Mouse (Mus musculus): ENCODE data around the gene Rnf150. TPM values are rescaled to one million over a fixed set of nuclear protein-coding genes. Genes with fewer than 3 reads are reported as not detected.

Gene Rnf150
- polyA plus RNA-seq, 1 experiment from 2014 or later: 1.5 TPM

GRCm38 (mm10) chr8:83037321-83037720, 174.2 kb downstream of the Rnf150 start:
- H3K9ac ChIP-seq (ENCODE audit: low read length): no peak overlapping the region
- H3K27ac ChIP-seq (ENCODE audit: low read depth, low read length): no peak overlapping the region
- ATAC-seq (replicated peaks; ENCODE audit: low FRiP score): no peak
- DNase-seq (ENCODE audit: low spot score): no peak
- H3K4me2 ChIP-seq (ENCODE audit: low read depth, low read length, severe bottlenecking): no peak overlapping the region
- H3K9me3 ChIP-seq (ENCODE audit: control insufficient read depth, low read length): no peaks in the 10 kb centered on the region
- no peaks in the 10 kb centered on the region for H3K4me1 ChIP-seq (replicated peaks; ENCODE audit: control insufficient read depth, insufficient read depth, low read length)
- WGBS: 92% methylated on average over 1 of the region's 1 CpGs
- no peaks in the 10 kb centered on the region for H3K36me3 ChIP-seq (ENCODE audit: control insufficient read depth, insufficient read depth, low read length)
- H3K4me3 ChIP-seq (ENCODE audit: low read depth, low read length): no peak overlapping the region
- no peaks in the 10 kb centered on the region for H3K27me3 ChIP-seq (ENCODE audit: control insufficient read depth, insufficient read depth, low read length)

- Histone ChIP-seq H3K4me1 (replicated peaks; ENCODE audit: control insufficient read depth, insufficient read depth, low read length) (no peaks in the 10 kb centered on the region), H3K36me3 (ENCODE audit: control insufficient read depth, insufficient read depth, low read length) (no peaks in the 10 kb centered on the region), H3K4me3 (ENCODE audit: low read depth, low read length) (no peak overlapping the region), H3K9me3 (ENCODE audit: control insufficient read depth, low read length) (no peaks in the 10 kb centered on the region), H3K27me3 (ENCODE audit: control insufficient read depth, insufficient read depth, low read length) (no peaks in the 10 kb centered on the region), H3K9ac (ENCODE audit: low read length) (no peak overlapping the region), H3K4me2 (ENCODE audit: low read depth, low read length, severe bottlenecking) (no peak overlapping the region), H3K27ac (ENCODE audit: low read depth, low read length) (no peak overlapping the region)
- no peak for ATAC-seq (replicated peaks; ENCODE audit: low FRiP score)
- DNase-seq (ENCODE audit: low spot score): no peak
- 92% methylated on average over 10 of the region's 10 CpGs for WGBS
Observed at GRCm38 (mm10) chr8:83038575-83038974, 175.4 kb downstream of the Rnf150 start.

GRCm38 (mm10) chr8:83041440-83041839, 178.3 kb downstream of the Rnf150 start:
- H3K36me3 ChIP-seq (ENCODE audit: control insufficient read depth, insufficient read depth, low read length): no peaks in the 10 kb centered on the region
- WGBS: 83% methylated on average over 4 of the region's 4 CpGs
- H3K27ac ChIP-seq (ENCODE audit: low read depth, low read length): no peak overlapping the region
- no peaks in the 10 kb centered on the region for H3K27me3 ChIP-seq (ENCODE audit: control insufficient read depth, insufficient read depth, low read length)
- no peak for ATAC-seq (replicated peaks; ENCODE audit: low FRiP score)
- H3K4me2 ChIP-seq (ENCODE audit: low read depth, low read length, severe bottlenecking): no peak overlapping the region
- DNase-seq (ENCODE audit: low spot score): no peak
- no peak overlapping the region for H3K4me3 ChIP-seq (ENCODE audit: low read depth, low read length)
- no peaks in the 10 kb centered on the region for H3K4me1 ChIP-seq (replicated peaks; ENCODE audit: control insufficient read depth, insufficient read depth, low read length)
- no peak overlapping the region for H3K9ac ChIP-seq (ENCODE audit: low read length)
- H3K9me3 ChIP-seq (ENCODE audit: control insufficient read depth, low read length): no peaks in the 10 kb centered on the region

DNA sequence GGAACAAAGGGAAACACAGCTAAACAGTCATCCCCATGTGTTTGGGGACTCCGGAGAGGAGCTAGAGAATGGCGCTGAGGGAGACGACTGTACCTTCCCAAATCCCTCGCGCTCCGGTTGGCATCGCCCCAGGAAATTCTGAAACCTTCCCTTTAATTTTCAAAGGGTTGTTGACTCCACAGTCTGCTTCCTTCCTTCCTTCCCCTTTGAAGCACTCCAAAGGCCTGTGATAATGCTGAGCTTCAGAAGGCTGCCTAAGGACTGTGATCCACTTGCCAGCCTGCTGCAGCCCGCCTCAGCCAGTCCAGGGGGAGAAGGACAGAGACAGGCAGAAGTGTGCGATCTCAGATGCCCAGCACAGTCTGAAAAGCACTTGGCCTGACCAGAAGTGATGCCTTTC, 183.8 kb downstream of the Rnf150 start:
- 89% methylated on average over 9 of the region's 9 CpGs for WGBS
- H3K4me3 ChIP-seq (ENCODE audit: low read depth, low read length): no peak overlapping the region
- ATAC-seq (replicated peaks; ENCODE audit: low FRiP score) (no peak), DNase-seq (ENCODE audit: low spot score) (no peak)
- no peaks in the 10 kb centered on the region for H3K9me3 ChIP-seq (ENCODE audit: control insufficient read depth, low read length)
- no peak overlapping the region for H3K27ac ChIP-seq (ENCODE audit: low read depth, low read length)
- H3K4me2 ChIP-seq (ENCODE audit: low read depth, low read length, severe bottlenecking): no peak overlapping the region
- H3K9ac ChIP-seq (ENCODE audit: low read length): no peak overlapping the region
- no peaks in the 10 kb centered on the region for H3K27me3 ChIP-seq (ENCODE audit: control insufficient read depth, insufficient read depth, low read length)
- H3K4me1 ChIP-seq (replicated peaks; ENCODE audit: control insufficient read depth, insufficient read depth, low read length): no peaks in the 10 kb centered on the region
- H3K36me3 ChIP-seq (ENCODE audit: control insufficient read depth, insufficient read depth, low read length): no peaks in the 10 kb centered on the region

GRCm38 (mm10) chr8:83048527-83048926, 185.4 kb downstream of the Rnf150 start:
- ATAC-seq (replicated peaks; ENCODE audit: low FRiP score) (no peak), DNase-seq (ENCODE audit: low spot score) (no peak)
- H3K4me3 ChIP-seq (ENCODE audit: low read depth, low read length): no peak overlapping the region
- WGBS: 64% methylated on average over 6 of the region's 6 CpGs
- no peaks in the 10 kb centered on the region for H3K27me3 ChIP-seq (ENCODE audit: control insufficient read depth, insufficient read depth, low read length)
- no peaks in the 10 kb centered on the region for H3K9me3 ChIP-seq (ENCODE audit: control insufficient read depth, low read length)
- no peak overlapping the region for H3K9ac ChIP-seq (ENCODE audit: low read length)
- H3K27ac ChIP-seq (ENCODE audit: low read depth, low read length): no peak overlapping the region
- no peaks in the 10 kb centered on the region for H3K36me3 ChIP-seq (ENCODE audit: control insufficient read depth, insufficient read depth, low read length)
- no peaks in the 10 kb centered on the region for H3K4me1 ChIP-seq (replicated peaks; ENCODE audit: control insufficient read depth, insufficient read depth, low read length)
- no peak overlapping the region for H3K4me2 ChIP-seq (ENCODE audit: low read depth, low read length, severe bottlenecking)

GRCm38 (mm10) chr8:83049171-83049601, 186.0 kb downstream of the Rnf150 start:
- no peaks in the 10 kb centered on the region for H3K9me3 ChIP-seq (ENCODE audit: control insufficient read depth, low read length)
- ATAC-seq (replicated peaks; ENCODE audit: low FRiP score): peak; percentile 51; the same call in 1 of the 2 replicates
- DNase-seq (ENCODE audit: low spot score): peak; percentile 56
- no peaks in the 10 kb centered on the region for H3K36me3 ChIP-seq (ENCODE audit: control insufficient read depth, insufficient read depth, low read length)
- H3K4me3 ChIP-seq (ENCODE audit: low read depth, low read length): no peak overlapping the region
- H3K27me3 ChIP-seq (ENCODE audit: control insufficient read depth, insufficient read depth, low read length): no peaks in the 10 kb centered on the region
- no peak overlapping the region for H3K4me2 ChIP-seq (ENCODE audit: low read depth, low read length, severe bottlenecking)
- H3K27ac ChIP-seq (ENCODE audit: low read depth, low read length): no peak overlapping the region; the same call in 1 of the 2 replicates
- no peak overlapping the region for H3K9ac ChIP-seq (ENCODE audit: low read length)
- no peaks in the 10 kb centered on the region for H3K4me1 ChIP-seq (replicated peaks; ENCODE audit: control insufficient read depth, insufficient read depth, low read length)
- 45% methylated on average over 7 of the region's 7 CpGs for WGBS

- Histone ChIP-seq H3K36me3 (ENCODE audit: control insufficient read depth, insufficient read depth, low read length) (no peaks in the 10 kb centered on the region), H3K9me3 (ENCODE audit: control insufficient read depth, low read length) (no peaks in the 10 kb centered on the region), H3K27ac (ENCODE audit: low read depth, low read length) (no peak overlapping the region), H3K4me1 (replicated peaks; ENCODE audit: control insufficient read depth, insufficient read depth, low read length) (no peaks in the 10 kb centered on the region), H3K4me3 (ENCODE audit: low read depth, low read length) (no peak overlapping the region), H3K9ac (ENCODE audit: low read length) (no peak overlapping the region), H3K4me2 (ENCODE audit: low read depth, low read length, severe bottlenecking) (no peak overlapping the region), H3K27me3 (ENCODE audit: control insufficient read depth, insufficient read depth, low read length) (no peaks in the 10 kb centered on the region)
- DNase-seq (ENCODE audit: low spot score): no peak
- 14% methylated on average over 1 of the region's 1 CpGs for WGBS
- ATAC-seq (replicated peaks; ENCODE audit: low FRiP score): 0 out of 2 replicates have a peak, but pooled peaks have one; percentile 19
Observed at GRCm38 (mm10) chr8:83049616-83050015, 186.5 kb downstream of the Rnf150 start.

- ATAC-seq (replicated peaks; ENCODE audit: low FRiP score) (no peak), DNase-seq (ENCODE audit: low spot score) (peak; percentile 41)
- 94% methylated on average over 4 of the region's 4 CpGs for WGBS
- H3K9me3 ChIP-seq (ENCODE audit: control insufficient read depth, low read length): no peaks in the 10 kb centered on the region
- H3K36me3 ChIP-seq (ENCODE audit: control insufficient read depth, insufficient read depth, low read length): no peaks in the 10 kb centered on the region
- H3K4me3 ChIP-seq (ENCODE audit: low read depth, low read length): no peak overlapping the region
- no peak overlapping the region for H3K4me2 ChIP-seq (ENCODE audit: low read depth, low read length, severe bottlenecking)
- no peak overlapping the region for H3K27ac ChIP-seq (ENCODE audit: low read depth, low read length)
- no peaks in the 10 kb centered on the region for H3K27me3 ChIP-seq (ENCODE audit: control insufficient read depth, insufficient read depth, low read length)
- no peaks in the 10 kb centered on the region for H3K4me1 ChIP-seq (replicated peaks; ENCODE audit: control insufficient read depth, insufficient read depth, low read length)
- no peak overlapping the region for H3K9ac ChIP-seq (ENCODE audit: low read length)
Observed at GRCm38 (mm10) chr8:83052896-83053295, 189.7 kb downstream of the Rnf150 start.

DNA sequence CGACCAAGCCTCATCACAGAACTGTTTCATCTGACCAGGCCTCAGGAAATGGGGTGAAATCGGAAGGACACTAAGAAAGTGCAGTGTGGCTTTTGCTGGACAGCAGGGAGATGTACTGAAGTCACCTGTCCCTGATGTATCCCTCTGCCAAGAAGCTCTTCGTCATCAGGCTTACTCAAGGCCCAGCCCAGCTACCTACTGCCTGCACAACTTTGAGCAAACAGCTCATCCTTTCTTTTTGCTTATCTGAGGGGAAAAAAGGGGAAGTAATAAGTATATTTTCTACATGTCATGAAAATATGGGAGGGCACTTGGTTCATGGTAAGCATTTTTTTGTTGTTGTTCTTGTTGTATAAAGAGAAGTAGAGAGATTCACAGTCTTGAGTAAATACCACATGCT, 191.6 kb downstream of the Rnf150 start:
- ATAC-seq (replicated peaks; ENCODE audit: low FRiP score): no peak
- Histone ChIP-seq H3K36me3 (ENCODE audit: control insufficient read depth, insufficient read depth, low read length) (no peaks in the 10 kb centered on the region), H3K4me2 (ENCODE audit: low read depth, low read length, severe bottlenecking) (no peak overlapping the region), H3K9ac (ENCODE audit: low read length) (no peak overlapping the region), H3K4me1 (replicated peaks; ENCODE audit: control insufficient read depth, insufficient read depth, low read length) (no peaks in the 10 kb centered on the region), H3K9me3 (ENCODE audit: control insufficient read depth, low read length) (no peaks in the 10 kb centered on the region), H3K27ac (ENCODE audit: low read depth, low read length) (no peak overlapping the region), H3K4me3 (ENCODE audit: low read depth, low read length) (no peak overlapping the region), H3K27me3 (ENCODE audit: control insufficient read depth, insufficient read depth, low read length) (no peaks in the 10 kb centered on the region)
- peak; percentile 13 for DNase-seq (ENCODE audit: low spot score)
- 90% methylated on average over 3 of the region's 3 CpGs for WGBS

All from forebrain, embryonic 11.5 days (tissue).